Mouse (Mus musculus): ENCODE measurements around the gene Slc16a10. TPM values are rescaled to one million over a fixed set of nuclear protein-coding genes. Genes with fewer than 3 reads are reported as not detected.

The Slc16a10 gene
- polyA plus RNA-seq, 1 experiment from 2014 or later = 17.2 TPM

DNA sequence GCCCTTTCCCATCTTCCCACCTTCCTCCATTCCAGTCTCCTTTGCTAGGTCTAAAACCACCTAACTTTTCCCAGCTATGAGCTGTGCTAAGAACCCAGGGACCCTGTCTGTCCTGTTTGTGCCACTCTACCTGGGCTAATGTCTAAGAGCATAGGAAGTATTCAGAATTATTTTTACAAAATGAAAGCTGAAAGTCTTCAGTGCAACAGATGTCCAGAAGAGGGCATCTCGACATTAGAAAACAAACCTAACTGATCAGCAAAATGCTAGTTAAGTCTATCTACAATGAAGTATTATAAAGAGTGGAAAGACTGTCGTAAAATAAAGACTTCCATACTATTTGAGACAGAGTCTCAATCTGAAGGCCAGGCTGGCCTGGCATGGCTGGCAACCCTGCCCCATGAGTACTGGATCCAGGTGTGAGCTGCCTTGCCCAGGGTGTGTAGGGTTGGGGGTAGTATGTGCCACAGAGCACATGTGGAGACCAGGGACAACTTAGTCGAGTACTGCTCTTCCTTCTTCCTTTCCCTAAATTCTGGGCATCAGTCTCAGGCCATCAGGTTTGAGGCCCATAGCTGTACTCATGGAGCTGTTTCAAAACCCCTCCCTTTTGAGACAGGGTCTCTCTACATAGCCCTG lies 88.7 kb downstream of the Slc16a10 start:
- no peaks in the 10 kb centered on the region for H3K36me3 ChIP-seq (ENCODE audit: control insufficient read depth, insufficient read depth, low read length)
- no peak overlapping the region for H3K4me2 ChIP-seq
- H3K4me3 ChIP-seq (ENCODE audit: low read depth, low read length) = no peak overlapping the region
- ATAC-seq (replicated peaks; ENCODE audit: insufficient number of reproducible peaks, low FRiP score, low TSS enrichment) = no peak
- no peaks in the 10 kb centered on the region for H3K9me3 ChIP-seq (replicated peaks; ENCODE audit: control insufficient read depth, low read length)
- H3K27me3 ChIP-seq (ENCODE audit: control insufficient read depth, insufficient read depth, low read length) = no peaks in the 10 kb centered on the region
- no peak overlapping the region for H3K9ac ChIP-seq (ENCODE audit: low read depth, low read length)
- H3K4me1 ChIP-seq (ENCODE audit: control insufficient read depth, insufficient read depth, low read length) = no peaks in the 10 kb centered on the region
- WGBS (ENCODE audit: insufficient replicate concordance) = 69% methylated on average over 3 of the region's 3 CpGs
- H3K27ac ChIP-seq (ENCODE audit: low read depth, low read length) = no peak overlapping the region

DNA sequence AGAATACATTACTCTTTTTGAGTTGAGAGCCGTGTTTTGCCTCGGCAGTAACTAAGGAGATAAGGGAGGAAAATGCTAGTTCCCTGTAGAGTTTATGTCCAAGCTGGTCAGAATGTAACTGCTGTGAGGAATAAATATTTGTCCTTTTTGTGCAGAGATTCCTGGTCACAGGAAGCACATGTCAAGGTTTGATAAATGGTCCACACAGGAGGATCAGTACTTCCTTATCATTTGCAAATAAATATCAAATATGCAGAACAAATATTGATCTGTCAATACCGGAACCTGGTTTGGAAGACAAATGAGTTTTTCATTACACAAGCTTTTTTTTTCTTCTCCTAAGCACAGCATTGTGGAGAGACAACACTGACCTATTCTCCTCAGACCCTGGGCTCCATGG lies 90.1 kb downstream of the Slc16a10 start:
- no peak overlapping the region for H3K4me3 ChIP-seq (ENCODE audit: low read depth, low read length)
- ATAC-seq (replicated peaks; ENCODE audit: insufficient number of reproducible peaks, low FRiP score, low TSS enrichment) = no peak
- H3K4me2 ChIP-seq = no peak overlapping the region
- H3K9me3 ChIP-seq (replicated peaks; ENCODE audit: control insufficient read depth, low read length) = no peaks in the 10 kb centered on the region
- H3K27me3 ChIP-seq (ENCODE audit: control insufficient read depth, insufficient read depth, low read length) = no peaks in the 10 kb centered on the region
- H3K36me3 ChIP-seq (ENCODE audit: control insufficient read depth, insufficient read depth, low read length) = no peaks in the 10 kb centered on the region
- no peaks in the 10 kb centered on the region for H3K4me1 ChIP-seq (ENCODE audit: control insufficient read depth, insufficient read depth, low read length)
- H3K27ac ChIP-seq (ENCODE audit: low read depth, low read length) = no peak overlapping the region
- no peak overlapping the region for H3K9ac ChIP-seq (ENCODE audit: low read depth, low read length)
- 67% methylated on average over 3 of the region's 3 CpGs for WGBS (ENCODE audit: insufficient replicate concordance)

DNA sequence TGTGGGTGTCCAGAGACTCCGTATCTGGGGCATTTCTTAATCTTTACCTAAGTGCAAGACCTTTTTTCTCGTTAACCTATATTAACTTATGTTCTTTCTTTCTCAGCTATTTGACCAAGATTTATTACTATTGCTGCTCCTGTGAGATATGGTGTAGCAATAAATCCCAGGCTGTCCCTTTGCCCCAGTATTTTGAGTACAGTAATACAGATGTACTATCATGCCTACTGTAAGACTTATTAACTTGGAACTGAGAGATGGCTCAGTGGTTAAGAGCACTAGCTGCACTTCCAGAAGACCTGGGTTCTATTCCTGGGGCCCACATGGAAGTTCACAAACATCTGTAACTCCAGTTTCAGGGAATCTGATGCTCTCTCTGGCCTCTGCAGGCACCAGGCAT lies 91.3 kb downstream of the Slc16a10 start:
- WGBS (ENCODE audit: insufficient replicate concordance) = 88% methylated on average over 2 of the region's 2 CpGs
- no peaks in the 10 kb centered on the region for H3K36me3 ChIP-seq (ENCODE audit: control insufficient read depth, insufficient read depth, low read length)
- no peak overlapping the region for H3K4me2 ChIP-seq
- no peak overlapping the region for H3K27ac ChIP-seq (ENCODE audit: low read depth, low read length)
- no peaks in the 10 kb centered on the region for H3K4me1 ChIP-seq (ENCODE audit: control insufficient read depth, insufficient read depth, low read length)
- H3K4me3 ChIP-seq (ENCODE audit: low read depth, low read length) = no peak overlapping the region
- H3K9ac ChIP-seq (ENCODE audit: low read depth, low read length) = no peak overlapping the region
- no peaks in the 10 kb centered on the region for H3K9me3 ChIP-seq (replicated peaks; ENCODE audit: control insufficient read depth, low read length)
- ATAC-seq (replicated peaks; ENCODE audit: insufficient number of reproducible peaks, low FRiP score, low TSS enrichment) = no peak
- H3K27me3 ChIP-seq (ENCODE audit: control insufficient read depth, insufficient read depth, low read length) = no peaks in the 10 kb centered on the region

DNA sequence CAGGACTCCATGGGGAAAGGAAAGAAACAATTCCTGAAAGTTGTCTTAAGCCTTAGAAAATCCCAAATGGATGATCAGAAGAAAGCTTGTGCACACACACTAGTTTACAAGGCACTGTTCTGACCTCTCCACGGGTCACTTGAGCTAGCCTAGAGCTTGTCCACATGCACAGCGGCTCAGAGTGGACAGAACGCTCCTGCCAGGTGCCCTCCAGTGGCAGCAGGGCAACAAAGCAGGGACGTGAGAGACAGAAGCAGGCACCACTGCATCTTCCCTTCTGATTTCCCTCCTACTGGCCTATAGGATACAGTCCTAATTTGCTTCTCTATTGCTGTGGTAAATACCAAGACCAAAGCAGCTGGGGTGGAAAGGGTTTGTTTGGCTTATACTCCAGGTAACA lies 100.7 kb downstream of the Slc16a10 start:
- no peaks in the 10 kb centered on the region for H3K27me3 ChIP-seq (ENCODE audit: control insufficient read depth, insufficient read depth, low read length)
- no peaks in the 10 kb centered on the region for H3K36me3 ChIP-seq (ENCODE audit: control insufficient read depth, insufficient read depth, low read length)
- H3K9me3 ChIP-seq (replicated peaks; ENCODE audit: control insufficient read depth, low read length) = no peaks in the 10 kb centered on the region
- ATAC-seq (replicated peaks; ENCODE audit: insufficient number of reproducible peaks, low FRiP score, low TSS enrichment) = no peak
- no peak overlapping the region for H3K4me3 ChIP-seq (ENCODE audit: low read depth, low read length)
- no peak overlapping the region for H3K4me2 ChIP-seq
- WGBS (ENCODE audit: insufficient replicate concordance) = 25% methylated on average over 4 of the region's 4 CpGs
- H3K27ac ChIP-seq (ENCODE audit: low read depth, low read length) = no peak overlapping the region
- no peaks in the 10 kb centered on the region for H3K4me1 ChIP-seq (ENCODE audit: control insufficient read depth, insufficient read depth, low read length)
- no peak overlapping the region for H3K9ac ChIP-seq (ENCODE audit: low read depth, low read length)

DNA sequence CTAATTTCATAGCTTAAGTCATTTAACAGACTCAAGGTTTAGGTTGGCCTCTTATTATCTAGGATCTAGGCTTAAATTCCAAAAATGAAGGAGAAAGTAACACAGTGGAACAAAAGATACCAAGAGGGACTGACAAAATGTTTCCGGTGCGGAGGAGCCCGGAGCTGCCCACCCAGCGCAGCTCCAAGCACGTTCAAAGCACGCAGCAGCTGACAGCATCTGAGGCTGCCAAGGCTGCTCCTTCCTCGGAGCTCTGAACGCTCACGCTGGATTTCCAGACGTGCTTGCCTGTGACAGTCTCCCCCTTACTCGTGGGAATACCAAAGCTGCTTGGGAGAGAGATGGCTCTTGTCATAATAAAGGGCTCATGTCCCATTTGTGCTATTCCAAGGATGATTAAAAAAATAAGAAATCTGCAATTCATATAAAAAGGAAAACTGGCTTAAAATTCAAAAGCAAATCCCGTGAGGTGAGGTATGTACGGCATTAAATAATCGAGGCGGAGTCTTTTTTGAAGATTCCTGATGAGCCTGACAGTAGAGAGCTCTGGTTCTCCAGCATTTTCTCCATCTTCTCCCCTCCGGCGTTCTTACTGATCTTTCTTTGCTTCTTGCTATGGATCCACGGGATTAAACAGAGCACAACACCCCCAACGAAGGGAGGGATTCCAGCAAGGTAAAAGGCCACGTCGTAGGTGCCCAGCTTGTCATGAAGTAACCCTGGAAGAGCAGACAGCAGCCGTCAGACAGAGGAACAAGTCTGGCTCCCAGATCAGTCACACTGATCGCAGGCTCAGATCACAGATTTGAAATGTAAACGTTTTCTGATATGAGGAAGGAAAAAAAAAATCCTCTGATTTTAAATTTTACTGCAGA lies 105.1 kb downstream of the Slc16a10 start:
- H3K27me3 ChIP-seq (ENCODE audit: control insufficient read depth, insufficient read depth, low read length) = no peaks in the 10 kb centered on the region
- no peak overlapping the region for H3K27ac ChIP-seq (ENCODE audit: low read depth, low read length)
- no peak overlapping the region for H3K4me2 ChIP-seq
- no peak overlapping the region for H3K9ac ChIP-seq (ENCODE audit: low read depth, low read length)
- H3K9me3 ChIP-seq (replicated peaks; ENCODE audit: control insufficient read depth, low read length) = no peaks in the 10 kb centered on the region
- H3K4me1 ChIP-seq (ENCODE audit: control insufficient read depth, insufficient read depth, low read length) = no peaks in the 10 kb centered on the region
- WGBS (ENCODE audit: insufficient replicate concordance) = 76% methylated on average over 24 of the region's 24 CpGs
- no peak overlapping the region for H3K4me3 ChIP-seq (ENCODE audit: low read depth, low read length)
- H3K36me3 ChIP-seq (ENCODE audit: control insufficient read depth, insufficient read depth, low read length) = no peaks in the 10 kb centered on the region
- ATAC-seq (replicated peaks; ENCODE audit: insufficient number of reproducible peaks, low FRiP score, low TSS enrichment) = no peak

DNA sequence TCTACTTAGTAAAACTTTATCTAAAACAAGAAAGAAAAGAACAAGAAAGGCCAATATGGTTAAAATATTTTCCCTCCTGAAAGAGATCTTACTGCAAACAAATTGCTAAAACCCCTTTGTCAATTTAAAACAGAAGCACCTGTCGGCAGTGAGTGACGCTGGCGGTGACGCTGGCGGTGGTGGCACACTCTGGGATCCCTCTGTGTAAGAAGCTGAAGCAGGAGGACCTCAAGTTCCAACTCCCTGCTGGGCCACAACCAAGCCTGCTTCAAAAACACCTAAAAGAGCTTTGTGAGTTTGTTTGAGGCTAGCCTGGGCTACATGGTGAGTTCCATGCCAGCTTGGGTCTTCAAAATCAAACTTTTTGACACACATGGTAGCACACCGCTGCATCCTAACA lies 107.1 kb downstream of the Slc16a10 start:
- Histone ChIP-seq H3K9ac (ENCODE audit: low read depth, low read length) (no peak overlapping the region), H3K27me3 (ENCODE audit: control insufficient read depth, insufficient read depth, low read length) (no peaks in the 10 kb centered on the region), H3K4me2 (no peak overlapping the region), H3K9me3 (replicated peaks; ENCODE audit: control insufficient read depth, low read length) (no peaks in the 10 kb centered on the region), H3K4me3 (ENCODE audit: low read depth, low read length) (no peak overlapping the region), H3K36me3 (ENCODE audit: control insufficient read depth, insufficient read depth, low read length) (no peaks in the 10 kb centered on the region), H3K4me1 (ENCODE audit: control insufficient read depth, insufficient read depth, low read length) (no peaks in the 10 kb centered on the region), H3K27ac (ENCODE audit: low read depth, low read length) (no peak overlapping the region)
- 94% methylated on average over 6 of the region's 6 CpGs for WGBS (ENCODE audit: insufficient replicate concordance)
- no peak for ATAC-seq (replicated peaks; ENCODE audit: insufficient number of reproducible peaks, low FRiP score, low TSS enrichment)

DNA sequence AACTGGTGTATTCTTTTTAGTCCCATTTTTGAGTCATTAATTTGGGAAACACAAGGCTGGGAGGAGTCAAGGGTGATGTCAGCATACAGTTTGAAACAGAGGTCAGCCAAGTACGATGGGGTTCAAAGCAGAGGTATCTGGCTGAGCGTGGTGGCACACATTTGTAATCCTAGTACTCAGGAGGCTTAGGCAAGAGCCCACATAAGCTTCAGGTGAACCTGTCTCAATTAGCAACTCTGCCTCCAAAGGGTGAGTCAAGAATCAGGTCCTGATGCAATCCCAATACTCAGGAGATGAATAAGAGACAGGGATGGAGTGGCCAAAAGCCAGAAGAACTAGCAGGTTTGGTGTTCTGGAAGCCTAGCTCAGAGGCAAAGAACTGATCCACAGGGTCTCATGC lies 109.2 kb downstream of the Slc16a10 start:
- H3K27ac ChIP-seq (ENCODE audit: low read depth, low read length) = no peak overlapping the region
- no peak for ATAC-seq (replicated peaks; ENCODE audit: insufficient number of reproducible peaks, low FRiP score, low TSS enrichment)
- 90% methylated on average over 2 of the region's 2 CpGs for WGBS (ENCODE audit: insufficient replicate concordance)

DNA sequence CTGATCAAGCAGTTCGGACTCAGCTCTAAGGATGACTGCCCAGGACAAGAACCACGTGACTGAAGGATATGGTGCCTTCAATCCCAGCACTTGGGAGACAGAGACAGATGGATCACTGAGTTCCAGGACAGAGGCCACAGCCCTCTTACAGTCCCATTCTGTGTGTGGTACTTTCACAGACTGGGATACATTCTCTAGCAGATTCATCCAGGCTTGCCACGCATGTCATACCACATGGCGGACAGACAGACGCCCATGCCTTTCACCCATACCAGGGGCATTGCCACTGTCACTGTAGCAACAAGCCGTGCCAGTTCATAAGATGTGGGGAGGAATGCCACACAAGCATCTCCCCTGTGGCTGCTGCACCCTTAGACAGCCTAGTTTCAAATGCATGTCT lies 111.3 kb downstream of the Slc16a10 start:
- Histone ChIP-seq H3K27ac (ENCODE audit: low read depth, low read length) (no peak overlapping the region), H3K4me2 (no peak overlapping the region), H3K4me3 (ENCODE audit: low read depth, low read length) (no peak overlapping the region), H3K4me1 (ENCODE audit: control insufficient read depth, insufficient read depth, low read length) (no peaks in the 10 kb centered on the region), H3K27me3 (ENCODE audit: control insufficient read depth, insufficient read depth, low read length) (no peaks in the 10 kb centered on the region), H3K36me3 (ENCODE audit: control insufficient read depth, insufficient read depth, low read length) (no peaks in the 10 kb centered on the region), H3K9me3 (replicated peaks; ENCODE audit: control insufficient read depth, low read length) (no peaks in the 10 kb centered on the region), H3K9ac (ENCODE audit: low read depth, low read length) (no peak overlapping the region)
- no peak for ATAC-seq (replicated peaks; ENCODE audit: insufficient number of reproducible peaks, low FRiP score, low TSS enrichment)
- WGBS (ENCODE audit: insufficient replicate concordance) = 92% methylated on average over 6 of the region's 6 CpGs

More for the DNA sequence above, 109.2 kb downstream of the Slc16a10 start:
- Histone ChIP-seq H3K36me3 (ENCODE audit: control insufficient read depth, insufficient read depth, low read length) (no peaks in the 10 kb centered on the region), H3K4me1 (ENCODE audit: control insufficient read depth, insufficient read depth, low read length) (no peaks in the 10 kb centered on the region), H3K27me3 (ENCODE audit: control insufficient read depth, insufficient read depth, low read length) (no peaks in the 10 kb centered on the region), H3K9ac (ENCODE audit: low read depth, low read length) (no peak overlapping the region), H3K4me3 (ENCODE audit: low read depth, low read length) (no peak overlapping the region), H3K9me3 (replicated peaks; ENCODE audit: control insufficient read depth, low read length) (no peaks in the 10 kb centered on the region), H3K4me2 (no peak overlapping the region)

DNA sequence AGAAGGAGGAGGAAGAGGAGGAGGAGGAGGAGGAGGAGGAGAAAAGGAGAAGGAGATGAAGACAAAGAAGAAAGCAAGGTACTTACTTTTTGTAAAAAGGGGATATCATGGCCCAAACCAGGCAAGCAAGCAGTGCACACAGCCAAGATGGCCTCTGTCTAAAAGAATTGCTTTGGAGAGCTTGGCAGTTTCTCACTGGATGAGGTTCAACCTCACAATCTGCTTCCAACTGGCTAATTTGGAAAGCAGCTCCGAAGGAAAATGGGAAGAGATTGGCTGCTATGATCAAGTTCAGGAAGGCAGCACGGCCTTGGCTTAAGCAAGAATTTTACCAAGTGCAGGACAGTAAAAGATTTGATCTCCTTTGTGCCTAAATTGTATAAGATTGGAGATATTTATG lies 112.4 kb downstream of the Slc16a10 start:
- Histone ChIP-seq H3K9ac (ENCODE audit: low read depth, low read length) (no peak overlapping the region), H3K27ac (ENCODE audit: low read depth, low read length) (no peak overlapping the region), H3K27me3 (ENCODE audit: control insufficient read depth, insufficient read depth, low read length) (no peaks in the 10 kb centered on the region), H3K4me1 (ENCODE audit: control insufficient read depth, insufficient read depth, low read length) (no peaks in the 10 kb centered on the region), H3K9me3 (replicated peaks; ENCODE audit: control insufficient read depth, low read length) (no peaks in the 10 kb centered on the region), H3K36me3 (ENCODE audit: control insufficient read depth, insufficient read depth, low read length) (no peaks in the 10 kb centered on the region), H3K4me2 (no peak overlapping the region), H3K4me3 (ENCODE audit: low read depth, low read length) (no peak overlapping the region)
- ATAC-seq (replicated peaks; ENCODE audit: insufficient number of reproducible peaks, low FRiP score, low TSS enrichment) = no peak
- 87% methylated on average over 2 of the region's 2 CpGs for WGBS (ENCODE audit: insufficient replicate concordance)

Data from heart, embryonic 11.5 days (tissue).